Mouse (Mus musculus) gastrocnemius, postnatal 36 days (tissue): ENCODE data around the gene Qrsl1. TPM values are rescaled to one million over a fixed set of nuclear protein-coding genes. Genes with fewer than 3 reads are reported as not detected.
A peak's percentile ranks its signal among the peaks of the same experiment; 100 is the strongest.

Experiments used
- DNase-seq, 2 experiments: peaks; one replicate each; pipeline ENCODE4 v3.0.0; 2022
- intact Hi-C: fragments of 180-260 bp; cut with DNase I; formaldehyde crosslinking; loops from one replicate; pipeline ENCODE4 v1.15.1; 2025
- total RNA-seq, 2 experiments: library from RNA; stranded (reverse); gene quantifications; 2 replicates each; pipeline ENCODE4 v1.2.3; 2021

Gene Qrsl1
- total RNA-seq, 2 experiments from 2014 or later, result 14.1 to 15.0 TPM

GRCm38 (mm10) chr10:43887676-43888075 is 13.9 kb downstream of the Qrsl1 start:
- intact Hi-C loops, result no loop called here
- no peak for DNase-seq

GRCm38 (mm10) chr10:43871458-43871857 is 30.1 kb downstream of the Qrsl1 start:
- intact Hi-C loops, result no loop called here

GRCm38 (mm10) chr10:43870752-43871151 is 30.8 kb downstream of the Qrsl1 start:
- peak in 1 of 2 experiments; percentile 6 for DNase-seq
- intact Hi-C loops, result no loop called here

More at GRCm38 (mm10) chr10:43871458-43871857, 30.1 kb downstream of the Qrsl1 start:
- no peak for DNase-seq

- DNase-seq, result no peak
- intact Hi-C loops, result no loop called here
Measured at GRCm38 (mm10) chr10:43856351-43856750, 45.2 kb downstream of the Qrsl1 start.

- intact Hi-C loops, result no loop called here
- no peak for DNase-seq
Measured at GRCm38 (mm10) chr10:43855916-43856315, 45.6 kb downstream of the Qrsl1 start.

GRCm38 (mm10) chr10:43851898-43852297 is 49.6 kb downstream of the Qrsl1 start:
- intact Hi-C loops, result loop anchor here (2.0 kb wide), 1 partner anchor 15 kb away; no protein-coding TSS in a partner anchor
- no peak for DNase-seq

- no peak for DNase-seq
Measured at GRCm38 (mm10) chr10:43849478-43849877, 52.1 kb downstream of the Qrsl1 start.

GRCm38 (mm10) chr10:43846141-43846622 is 55.4 kb downstream of the Qrsl1 start:
- intact Hi-C loops, result no loop called here
- no peak for DNase-seq

More at GRCm38 (mm10) chr10:43849478-43849877, 52.1 kb downstream of the Qrsl1 start:
- intact Hi-C loops, result no loop called here

- no peak for DNase-seq
- intact Hi-C loops, result no loop called here
Measured at GRCm38 (mm10) chr10:43845442-43845841, 56.1 kb downstream of the Qrsl1 start.

GRCm38 (mm10) chr10:43841441-43841840 is 60.1 kb downstream of the Qrsl1 start:
- no peak for DNase-seq
- intact Hi-C loops, result no loop called here

- intact Hi-C loops, result no loop called here
- DNase-seq, result no peak
Measured at GRCm38 (mm10) chr10:43832868-43833267, 68.7 kb downstream of the Qrsl1 start.

GRCm38 (mm10) chr10:43830251-43831018 is 71.1 kb downstream of the Qrsl1 start:
- intact Hi-C loops, result no loop called here
- DNase-seq, result no peak

- DNase-seq, result no peak
- intact Hi-C loops, result no loop called here
Measured at GRCm38 (mm10) chr10:43828686-43829015, 72.9 kb downstream of the Qrsl1 start.

- intact Hi-C loops, result no loop called here
Measured at GRCm38 (mm10) chr10:43827958-43828685, 73.4 kb downstream of the Qrsl1 start.

GRCm38 (mm10) chr10:43826773-43827621 is 74.5 kb downstream of the Qrsl1 start:
- DNase-seq, result no peak
- intact Hi-C loops, result no loop called here

More at GRCm38 (mm10) chr10:43827958-43828685, 73.4 kb downstream of the Qrsl1 start:
- DNase-seq, result no peak

- intact Hi-C loops, result no loop called here
- no peak for DNase-seq
Measured at GRCm38 (mm10) chr10:43825696-43826095, 75.8 kb downstream of the Qrsl1 start.

- intact Hi-C loops, result no loop called here
- DNase-seq, result no peak
Measured at GRCm38 (mm10) chr10:43824713-43825112, 76.8 kb downstream of the Qrsl1 start.
